Mouse (Mus musculus) Patski (cell line): Measurements from ENCODE around the gene Asap2. TPM values are rescaled to one million over a fixed set of nuclear protein-coding genes. Genes with fewer than 3 reads are reported as not detected.

ENCODE experiments used
- ATAC-seq: fragments of 100-300 bp; one replicate; pipeline ENCODE4 v1.8.0; 2021
- CTCF ChIA-PET: fragments of 350-600 bp; sonication (Branson Sonifier 250); formaldehyde crosslinking; loops from one replicate; lab custom pipeline; 2022; ENCODE audit warnings: inconsistent platforms; lab: Charles Lee
- POLR2A ChIA-PET: fragments of 350-600 bp; sonication (Branson Sonifier 250); formaldehyde crosslinking; loops from one replicate; lab custom pipeline; 2022; ENCODE audit warnings: antibody characterized with exemption, inconsistent platforms; lab: Charles Lee
- DNase-seq: peaks from one replicate; pipeline ENCODE4 v3.0.0-alpha.2; 2011; ENCODE audit warnings: low read depth, low spot score
- H3K27me3 ChIP-seq: fragments of 371-371 bp; one replicate; pipeline ENCODE4 v1.5.1; 2021
- CTCF ChIP-seq: fragments of 100-300 bp; IDR thresholded peaks from one replicate; pipeline ENCODE4 v1.5.1; 2021
- in situ Hi-C: fragments of 300-500 bp; cut with MboI; formaldehyde crosslinking; loops from 3 replicates; pipeline ENCODE4 v1.11.1; 2018; ENCODE audit warnings: low pct_unique_long_range_greater_than_20kb, mixed read lengths
- polyA plus RNA-seq: library from polyadenylated mRNA; unstranded; gene quantifications from one replicate; pipeline ENCODE4 v1.2.3, GENCODE M21; 2021

The Asap2 gene
- polyA plus RNA-seq, 1 experiment from 2014 or later: 8.9 TPM

GRCm38 (mm10) chr12:21286243-21286622 lies 296.0 kb downstream of the Asap2 start, which contains the start of gene Itgb1bp1:
Gene Itgb1bp1 (minus strand): TSS chr12:21286284.
- peak; percentile 90 for DNase-seq
- ChIA-PET POLR2A (interaction anchor here (0.7 to 1.7 kb wide), 4 partner anchors 15 to 30 kb away, joined by 3 to 10 read pairs (median 4); partner anchors contain the start of gene Iah1), CTCF (interaction anchor here (1.5 kb wide), 1 partner anchor 190 kb away, joined by 3 read pairs; no protein-coding TSS in a partner anchor)
- in situ Hi-C loops: no loop called here
- H3K27me3 ChIP-seq: no peaks in the 10 kb centered on the region
- peak; percentile 81 for ATAC-seq
- TF ChIP-seq CTCF: no peak

- in situ Hi-C loops: no loop called here
- POLR2A ChIA-PET: interaction anchor here (0.7 to 1.7 kb wide), 3 partner anchors 16 to 29 kb away, joined by 3 to 10 read pairs (median 4); partner anchors contain the start of gene Iah1
These were observed 296.7 kb downstream of the Asap2 start for GRCm38 (mm10) chr12:21286712-21287650.

GRCm38 (mm10) chr12:21288716-21289395 lies 298.6 kb downstream of the Asap2 start:
- ChIA-PET POLR2A (interaction anchor here (0.7 kb wide), 1 partner anchor 27 kb away, joined by 3 read pairs; the partner anchor contains the start of gene Iah1), CTCF (interaction anchor here (1.1 to 2.0 kb wide), 2 partner anchors 11 to 23 kb away, joined by 3 to 4 read pairs; no protein-coding TSS in a partner anchor)
- no peaks in the 10 kb centered on the region for H3K27me3 ChIP-seq
- TF ChIP-seq CTCF: no peak
- DNase-seq: no peak
- no peak for ATAC-seq
- in situ Hi-C loops: no loop called here

More at GRCm38 (mm10) chr12:21286712-21287650, 296.7 kb downstream of the Asap2 start:
- CTCF ChIA-PET: interaction anchor here (1.5 kb wide), 1 partner anchor 190 kb away, joined by 3 read pairs; no protein-coding TSS in a partner anchor
- no peak for DNase-seq
- no peaks in the 10 kb centered on the region for H3K27me3 ChIP-seq
- no peak for ATAC-seq
- TF ChIP-seq CTCF: no peak

DNA sequence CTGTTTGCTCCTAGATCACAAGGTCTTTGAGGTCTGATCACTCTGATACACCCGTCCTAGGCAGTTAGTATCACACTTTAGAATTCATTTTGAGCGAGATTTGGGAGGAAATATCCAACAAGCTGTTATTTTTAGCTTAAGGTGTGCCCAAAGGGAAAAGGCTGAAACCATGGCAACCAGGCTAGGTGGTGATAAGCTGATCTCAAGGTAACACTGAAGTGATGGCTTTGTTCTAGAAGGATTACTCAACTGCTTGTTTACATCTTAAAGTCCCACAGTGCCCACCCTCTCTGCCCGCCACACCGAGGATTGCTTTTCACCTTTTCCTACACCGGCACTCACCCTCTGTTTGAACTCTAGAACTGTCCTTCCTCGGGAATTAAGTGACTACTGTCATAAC lies 299.4 kb downstream of the Asap2 start:
- no peaks in the 10 kb centered on the region for H3K27me3 ChIP-seq
- ChIA-PET POLR2A (no interaction called here), CTCF (interaction anchor here (2.0 kb wide), 1 partner anchor 10 kb away, joined by 4 read pairs; no protein-coding TSS in a partner anchor)
- in situ Hi-C loops: no loop called here
- ATAC-seq: no peak
- no peak for DNase-seq
- TF ChIP-seq CTCF: no peak

GRCm38 (mm10) chr12:21298856-21299255 lies 308.6 kb downstream of the Asap2 start:
- DNase-seq (no peak), ATAC-seq (no peak)
- CTCF ChIA-PET: interaction anchor here (1.2 kb wide), 1 partner anchor 9 kb away, joined by 4 read pairs; no protein-coding TSS in a partner anchor
- POLR2A ChIA-PET: no interaction called here
- in situ Hi-C loops: no loop called here
- no peaks in the 10 kb centered on the region for H3K27me3 ChIP-seq
- no peak for TF ChIP-seq CTCF

GRCm38 (mm10) chr12:21301324-21301723 lies 311.1 kb downstream of the Asap2 start:
- CTCF ChIA-PET: no interaction called here
- DNase-seq (no peak), ATAC-seq (no peak)
- in situ Hi-C loops: no loop called here
- POLR2A ChIA-PET: interaction anchor here (0.7 to 1.0 kb wide), 2 partner anchors 10 to 16 kb away, joined by 3 read pairs; partner anchors contain the start of gene Cpsf3
- no peak for TF ChIP-seq CTCF
- no peaks in the 10 kb centered on the region for H3K27me3 ChIP-seq

GRCm38 (mm10) chr12:21301932-21302331 lies 311.7 kb downstream of the Asap2 start:
- ATAC-seq (peak; percentile 84), DNase-seq (no peak)
- POLR2A ChIA-PET: interaction anchor here (0.7 to 1.0 kb wide), 2 partner anchors 11 to 16 kb away, joined by 3 read pairs; partner anchors contain the start of gene Cpsf3
- no peak for TF ChIP-seq CTCF
- CTCF ChIA-PET: no interaction called here
- in situ Hi-C loops: no loop called here
- no peaks in the 10 kb centered on the region for H3K27me3 ChIP-seq

- ChIA-PET CTCF (interaction anchor here (2.8 kb wide), 1 partner anchor 15 kb away, joined by 9 read pairs; no protein-coding TSS in a partner anchor), POLR2A (no interaction called here)
- DNase-seq (no peak), ATAC-seq (peak; percentile 70)
- no peaks in the 10 kb centered on the region for H3K27me3 ChIP-seq
- TF ChIP-seq CTCF: no peak
- in situ Hi-C loops: no loop called here
These were observed 312.1 kb downstream of the Asap2 start for GRCm38 (mm10) chr12:21302361-21302783.

- in situ Hi-C loops: no loop called here
- H3K27me3 ChIP-seq: no peaks in the 10 kb centered on the region
- TF ChIP-seq CTCF: no peak
- DNase-seq: no peak
- ChIA-PET POLR2A (no interaction called here), CTCF (no interaction called here)
- no peak for ATAC-seq
These were observed 315.5 kb downstream of the Asap2 start for GRCm38 (mm10) chr12:21305741-21306140.

DNA sequence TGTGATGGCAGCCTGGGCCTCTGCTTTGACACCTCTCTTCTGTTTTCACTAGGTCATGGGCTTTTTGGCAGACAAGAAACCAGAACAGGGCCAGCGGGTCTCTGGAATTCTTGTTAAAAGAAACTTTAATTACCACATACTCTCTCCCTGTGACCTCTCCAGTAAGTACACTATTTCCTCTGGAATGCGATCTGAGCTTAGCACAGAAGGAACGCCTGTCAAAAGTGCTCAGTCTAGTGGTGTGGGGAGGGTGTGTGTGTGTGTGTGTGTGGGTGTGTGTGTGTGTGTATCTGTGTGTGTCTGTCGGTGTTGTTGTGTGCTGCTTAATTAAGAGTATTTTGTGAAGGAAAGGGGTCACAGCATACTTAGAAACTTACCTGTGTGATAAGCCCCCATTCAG lies 316.5 kb downstream of the Asap2 start:
- DNase-seq (no peak), ATAC-seq (peak; percentile 42)
- ChIA-PET POLR2A (interaction anchor here (1.0 kb wide), 1 partner anchor 21 kb away, joined by 3 read pairs; the partner anchor contains the start of gene Itgb1bp1), CTCF (no interaction called here)
- in situ Hi-C loops: no loop called here
- TF ChIP-seq CTCF: no peak
- no peaks in the 10 kb centered on the region for H3K27me3 ChIP-seq
